Mouse (Mus musculus): Measurements from ENCODE around the gene Celf1. TPM values are rescaled to one million over a fixed set of nuclear protein-coding genes. Genes with fewer than 3 reads are reported as not detected.
"Not testable (repeated sequence)": the region's sequence is repeated elsewhere in the genome, so short reads cannot be mapped to it uniquely, and the experiment has no call there.

The Celf1 gene
- polyA plus RNA-seq, 1 experiment from 2014 or later = 34.9 TPM

GRCm38 (mm10) chr2:91044727-91045126, 104.5 kb downstream of the Celf1 start:
- Histone ChIP-seq H3K36me3 (ENCODE audit: control insufficient read depth, insufficient read depth) (no peaks in the 10 kb centered on the region), H3K9me3 (ENCODE audit: control insufficient read depth) (no peaks in the 10 kb centered on the region), H3K27ac (ENCODE audit: low read depth, low read length) (no peak overlapping the region), H3K27me3 (replicated peaks; ENCODE audit: control insufficient read depth, insufficient read depth, low read length) (no peaks in the 10 kb centered on the region), H3K4me3 (ENCODE audit: low read depth, low read length) (no peak overlapping the region), H3K4me1 (replicated peaks; ENCODE audit: control insufficient read depth, insufficient read depth, low read length) (no peaks in the 10 kb centered on the region), H3K4me2 (replicated peaks; ENCODE audit: low read depth) (no peak overlapping the region), H3K9ac (ENCODE audit: low read depth, low read length) (no peak overlapping the region)
- 73% methylated on average over 13 of the region's 13 CpGs for WGBS
- no peak for TF ChIP-seq CTCF (IDR thresholded peaks at IDR 0.05; ENCODE audit: low read depth)
- ATAC-seq = no peak

GRCm38 (mm10) chr2:91045805-91046204, 105.6 kb downstream of the Celf1 start:
- H3K9me3 ChIP-seq (ENCODE audit: control insufficient read depth); H3K4me3 ChIP-seq (ENCODE audit: low read depth, low read length); H3K27me3 ChIP-seq (replicated peaks; ENCODE audit: control insufficient read depth, insufficient read depth, low read length); H3K36me3 ChIP-seq (ENCODE audit: control insufficient read depth, insufficient read depth); H3K27ac ChIP-seq (ENCODE audit: low read depth, low read length); H3K4me2 ChIP-seq (replicated peaks; ENCODE audit: low read depth); H3K9ac ChIP-seq (ENCODE audit: low read depth, low read length); ATAC-seq; H3K4me1 ChIP-seq (replicated peaks; ENCODE audit: control insufficient read depth, insufficient read depth, low read length): not testable (repeated sequence)
- WGBS = 79% methylated on average over 1 of the region's 1 CpGs

- H3K9me3 ChIP-seq (ENCODE audit: control insufficient read depth) = no peaks in the 10 kb centered on the region
- TF ChIP-seq CTCF (IDR thresholded peaks at IDR 0.05; ENCODE audit: low read depth) = no peak
- H3K27me3 ChIP-seq (replicated peaks; ENCODE audit: control insufficient read depth, insufficient read depth, low read length) = no peaks in the 10 kb centered on the region
- no peak overlapping the region for H3K9ac ChIP-seq (ENCODE audit: low read depth, low read length)
- WGBS = 64% methylated on average over 9 of the region's 9 CpGs
- no peak for ATAC-seq
- H3K36me3 ChIP-seq (ENCODE audit: control insufficient read depth, insufficient read depth) = no peaks in the 10 kb centered on the region
- no peak overlapping the region for H3K4me2 ChIP-seq (replicated peaks; ENCODE audit: low read depth)
- no peak overlapping the region for H3K27ac ChIP-seq (ENCODE audit: low read depth, low read length)
- no peak overlapping the region for H3K4me3 ChIP-seq (ENCODE audit: low read depth, low read length)
- no peaks in the 10 kb centered on the region for H3K4me1 ChIP-seq (replicated peaks; ENCODE audit: control insufficient read depth, insufficient read depth, low read length)
These were observed 107.2 kb downstream of the Celf1 start for GRCm38 (mm10) chr2:91047359-91047758.

- Histone ChIP-seq H3K27ac (ENCODE audit: low read depth, low read length) (no peak overlapping the region), H3K27me3 (replicated peaks; ENCODE audit: control insufficient read depth, insufficient read depth, low read length) (no peaks in the 10 kb centered on the region), H3K4me3 (ENCODE audit: low read depth, low read length) (no peak overlapping the region), H3K4me1 (replicated peaks; ENCODE audit: control insufficient read depth, insufficient read depth, low read length) (peaks cover 6% of the 10 kb centered on the region), H3K9me3 (ENCODE audit: control insufficient read depth) (no peaks in the 10 kb centered on the region), H3K4me2 (replicated peaks; ENCODE audit: low read depth) (no peak overlapping the region), H3K36me3 (ENCODE audit: control insufficient read depth, insufficient read depth) (peaks cover 17% of the 10 kb centered on the region), H3K9ac (ENCODE audit: low read depth, low read length) (no peak overlapping the region)
- no peak for ATAC-seq
- no peak for TF ChIP-seq CTCF (IDR thresholded peaks at IDR 0.05; ENCODE audit: low read depth)
- WGBS = 63% methylated on average over 3 of the region's 3 CpGs
These were observed 111.7 kb downstream of the Celf1 start for GRCm38 (mm10) chr2:91051917-91052316.

GRCm38 (mm10) chr2:91052752-91053151, 112.6 kb downstream of the Celf1 start:
- ATAC-seq = no peak
- H3K4me2 ChIP-seq (replicated peaks; ENCODE audit: low read depth) = no peak overlapping the region
- peaks cover 6% of the 10 kb centered on the region for H3K4me1 ChIP-seq (replicated peaks; ENCODE audit: control insufficient read depth, insufficient read depth, low read length)
- no peak overlapping the region for H3K4me3 ChIP-seq (ENCODE audit: low read depth, low read length)
- H3K27ac ChIP-seq (ENCODE audit: low read depth, low read length) = no peak overlapping the region
- no peak overlapping the region for H3K9ac ChIP-seq (ENCODE audit: low read depth, low read length)
- peaks cover 25% of the 10 kb centered on the region for H3K36me3 ChIP-seq (ENCODE audit: control insufficient read depth, insufficient read depth)
- TF ChIP-seq CTCF (IDR thresholded peaks at IDR 0.05; ENCODE audit: low read depth) = peak; percentile 32; the same call in 1 of the 2 replicates
- no peaks in the 10 kb centered on the region for H3K27me3 ChIP-seq (replicated peaks; ENCODE audit: control insufficient read depth, insufficient read depth, low read length)
- no peaks in the 10 kb centered on the region for H3K9me3 ChIP-seq (ENCODE audit: control insufficient read depth)
- WGBS = 45% methylated on average over 2 of the region's 2 CpGs

- Histone ChIP-seq H3K36me3 (ENCODE audit: control insufficient read depth, insufficient read depth) (peaks cover 31% of the 10 kb centered on the region), H3K9ac (ENCODE audit: low read depth, low read length) (peak overlapping the region; percentile 79; the same call in 1 of the 2 replicates), H3K9me3 (ENCODE audit: control insufficient read depth) (no peaks in the 10 kb centered on the region), H3K4me3 (ENCODE audit: low read depth, low read length) (peak overlapping the region; percentile 85), H3K4me2 (replicated peaks; ENCODE audit: low read depth) (peak overlapping the region; percentile 72), H3K27ac (ENCODE audit: low read depth, low read length) (no peak overlapping the region), H3K27me3 (replicated peaks; ENCODE audit: control insufficient read depth, insufficient read depth, low read length) (no peaks in the 10 kb centered on the region), H3K4me1 (replicated peaks; ENCODE audit: control insufficient read depth, insufficient read depth, low read length) (peaks cover 6% of the 10 kb centered on the region)
- WGBS = under 1% methylated on average over 6 of the region's 6 CpGs
- no peak for TF ChIP-seq CTCF (IDR thresholded peaks at IDR 0.05; ENCODE audit: low read depth)
- peak; percentile 14 for ATAC-seq
These were observed 113.2 kb downstream of the Celf1 start for GRCm38 (mm10) chr2:91053181-91053933.
